Mouse (Mus musculus) lung, adult 18-20 months (tissue): Measurements from ENCODE around the gene Vav1.
"Not testable (repeated sequence)": the region's sequence is repeated elsewhere in the genome, so short reads cannot be mapped to it uniquely, and the experiment has no call there.

Experiments used
- DNase-seq, 2 experiments: peaks; one replicate each; pipeline ENCODE4 v3.0.0; 2022; ENCODE audit warnings: mixed read lengths in 2 of 2

The Vav1 gene

GRCm38 (mm10) chr17:57283906-57284305, 5.0 kb downstream of the Vav1 start:
- no peak for DNase-seq

- DNase-seq, result no peak
Observed at GRCm38 (mm10) chr17:57285077-57285476, 6.2 kb downstream of the Vav1 start.

- no peak for DNase-seq
Observed at GRCm38 (mm10) chr17:57286718-57287355, 7.9 kb downstream of the Vav1 start.

DNA sequence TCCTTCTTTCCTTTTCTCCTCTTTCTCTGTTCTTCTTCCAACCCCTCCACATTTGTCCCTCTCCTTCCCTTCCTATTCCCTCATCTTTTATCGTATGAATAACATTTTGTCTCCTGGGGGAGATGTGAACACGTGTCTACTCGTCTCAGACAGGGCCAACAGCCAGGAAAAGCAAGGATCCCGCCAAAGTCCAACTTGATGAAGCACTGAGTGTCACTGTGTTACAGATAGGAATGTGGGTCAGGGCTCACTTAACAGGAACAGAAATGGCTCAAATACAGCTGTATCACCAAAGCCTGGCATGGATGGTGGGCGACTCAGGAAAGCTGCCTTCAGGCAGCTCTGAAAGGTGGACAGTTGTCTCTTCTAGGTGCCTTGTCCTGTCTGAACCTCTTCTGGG, 10.4 kb downstream of the Vav1 start:
- no peak for DNase-seq

DNA sequence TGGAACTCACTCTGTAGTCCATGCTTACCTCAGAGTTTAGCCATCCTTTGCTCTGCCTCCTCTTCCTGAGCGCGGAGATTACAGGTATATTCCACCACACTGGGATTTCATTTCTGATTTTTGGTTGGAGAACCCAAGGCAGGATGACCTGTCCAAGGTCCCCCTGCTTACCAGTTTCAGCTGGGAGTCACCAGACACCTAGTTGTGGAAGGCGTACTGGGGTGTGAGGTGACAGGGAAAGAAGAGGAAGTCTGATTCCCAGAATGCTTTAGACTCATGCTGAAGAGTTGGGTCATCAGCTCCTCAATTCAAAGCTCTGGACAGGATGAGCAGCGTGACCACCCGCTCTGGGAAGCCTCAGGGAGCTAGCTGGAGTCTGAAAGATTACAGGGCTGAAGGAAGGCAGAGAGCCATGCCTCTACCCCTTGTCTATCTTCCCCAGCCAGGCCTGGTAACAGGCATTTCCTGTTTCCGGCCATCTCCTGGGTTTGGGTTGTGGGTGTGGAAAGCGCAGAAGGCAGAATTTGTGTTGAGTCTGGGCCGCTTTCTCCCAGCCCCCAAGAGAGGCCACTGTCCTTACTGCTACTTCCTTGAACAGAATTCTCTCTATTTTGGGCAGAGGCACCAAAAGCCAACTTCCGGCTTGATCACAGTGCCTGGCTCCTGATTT, 11.2 kb downstream of the Vav1 start:
- DNase-seq, result peak; percentile 22 to 31

DNA sequence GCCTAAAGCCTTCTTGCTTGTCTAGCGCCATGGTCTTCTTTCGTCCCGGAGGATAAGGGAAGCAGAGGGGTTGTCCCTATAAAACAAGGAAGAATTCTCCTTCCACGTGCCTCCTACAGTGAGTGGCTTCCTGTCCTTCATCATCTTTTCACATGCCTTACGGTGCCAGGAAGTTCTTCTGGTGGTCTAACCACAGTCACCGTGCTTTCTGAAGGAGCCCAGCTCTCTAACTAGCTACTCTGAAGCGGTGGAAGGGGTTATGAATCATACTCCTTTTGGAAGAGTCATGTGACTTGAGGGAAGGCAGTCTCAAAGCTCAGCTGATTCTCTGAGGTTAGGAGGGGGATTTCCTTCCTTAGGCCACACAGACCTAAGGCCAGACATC, 11.8 kb downstream of the Vav1 start:
- DNase-seq, result no peak

GRCm38 (mm10) chr17:57292302-57292701, 13.4 kb downstream of the Vav1 start:
- DNase-seq, result no peak

DNA sequence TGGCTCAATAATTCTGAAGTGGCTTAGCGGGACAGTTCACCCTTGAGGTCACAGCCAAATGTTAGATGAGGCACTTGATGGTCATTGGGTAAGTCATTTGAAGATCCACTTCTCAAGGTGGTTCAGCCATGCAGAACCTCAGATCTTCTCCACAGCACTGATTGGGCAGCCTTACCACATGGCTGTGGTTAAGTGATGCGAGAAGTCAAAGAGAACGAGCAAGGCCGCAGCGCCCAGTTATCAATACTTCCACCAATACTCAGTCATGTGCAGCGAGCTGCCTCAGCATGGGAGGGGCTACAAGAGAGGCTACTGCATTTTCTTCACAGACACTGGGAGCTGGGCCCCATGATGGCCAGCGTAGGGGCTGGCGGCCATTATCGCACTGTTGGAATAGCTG, 14.1 kb downstream of the Vav1 start:
- DNase-seq, result no peak

DNA sequence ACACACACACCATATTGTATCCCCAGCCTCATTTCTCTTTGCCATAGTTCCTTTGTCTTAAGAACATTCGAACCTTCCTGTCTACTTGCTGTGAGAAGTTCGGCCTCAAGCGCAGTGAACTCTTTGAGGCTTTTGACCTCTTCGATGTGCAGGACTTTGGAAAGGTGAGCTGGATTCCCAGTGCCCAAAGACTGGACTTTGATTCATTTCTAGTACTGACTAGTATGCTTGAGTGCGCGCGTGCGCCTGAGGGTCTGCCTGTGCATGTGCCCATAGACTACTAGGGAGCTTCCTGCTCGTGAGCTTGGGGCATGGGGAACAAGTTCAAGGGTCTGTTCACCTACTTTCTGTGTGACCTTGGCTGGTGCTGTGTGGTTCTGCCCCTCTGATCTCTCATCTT, 17.0 kb downstream of the Vav1 start:
- no peak for DNase-seq

GRCm38 (mm10) chr17:57297040-57297439, 18.1 kb downstream of the Vav1 start:
- DNase-seq, result no peak

GRCm38 (mm10) chr17:57305593-57305992, 26.7 kb downstream of the Vav1 start:
- no peak for DNase-seq

- DNase-seq, result no peak
Observed at GRCm38 (mm10) chr17:57307074-57307473, 28.2 kb downstream of the Vav1 start.

- peak; percentile 8 to 16 for DNase-seq
Observed at GRCm38 (mm10) chr17:57311801-57312200, 32.9 kb downstream of the Vav1 start.

GRCm38 (mm10) chr17:57327615-57328014, 48.7 kb downstream of the Vav1 start:
- DNase-seq, result no peak

DNA sequence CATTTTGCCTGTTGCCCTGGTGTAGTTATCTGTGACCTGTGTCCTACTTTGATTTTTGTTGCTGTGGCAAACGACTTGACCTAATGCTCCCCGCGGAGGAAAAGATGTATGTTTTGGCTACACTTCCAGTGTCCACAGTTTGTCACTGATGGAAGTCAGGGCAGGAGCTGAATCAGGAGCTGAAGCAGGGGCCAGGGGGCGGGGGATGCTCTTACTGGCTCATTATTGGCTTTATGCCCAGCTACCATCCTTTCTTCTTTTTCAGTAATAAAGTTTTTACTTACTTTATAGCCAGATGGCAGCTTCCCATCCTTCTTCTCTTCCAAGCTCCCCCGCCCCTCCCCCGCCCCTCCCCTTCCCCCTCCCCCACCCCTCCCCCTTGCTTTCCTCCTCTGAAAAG, 50.0 kb downstream of the Vav1 start:
- DNase-seq, result no peak

DNA sequence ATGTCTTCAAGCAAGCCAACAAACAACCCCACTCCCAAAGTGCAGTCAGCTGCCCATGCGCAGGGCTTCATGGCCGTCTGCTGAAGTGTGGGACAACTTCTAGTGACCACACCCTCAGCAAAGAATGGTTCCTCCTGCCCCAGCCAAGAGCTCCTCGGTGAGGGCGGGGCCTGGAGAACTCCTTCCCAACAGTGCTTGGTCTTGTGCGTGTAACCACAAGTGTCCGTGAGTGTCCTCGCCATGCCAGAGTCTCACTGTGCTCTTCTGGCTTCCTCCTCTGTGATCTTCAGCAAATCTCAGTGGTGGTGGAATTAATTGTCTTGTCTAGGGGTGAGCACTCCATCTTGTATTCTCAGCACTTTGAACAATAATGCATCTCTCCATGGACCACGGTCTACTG, 52.1 kb downstream of the Vav1 start:
- peak; percentile 23 to 24 for DNase-seq

DNA sequence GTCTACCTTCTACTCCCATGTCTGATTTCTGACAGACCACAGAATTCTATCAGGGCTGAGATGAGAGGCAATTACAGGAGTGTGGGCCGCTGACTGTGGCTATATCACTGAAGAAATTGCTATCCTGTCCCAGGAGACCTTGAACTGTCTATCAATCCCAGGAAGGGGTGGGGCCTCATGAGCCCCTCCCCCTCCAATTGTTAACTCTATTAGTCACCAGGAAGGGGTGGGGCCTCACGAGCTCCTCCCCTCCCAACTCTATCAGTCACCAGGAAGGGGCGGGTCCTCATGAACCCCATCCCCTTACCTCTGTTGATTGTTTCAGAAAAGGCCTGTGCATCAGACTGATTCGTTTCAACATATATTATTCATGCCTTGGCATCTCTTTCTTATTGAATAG, 53.3 kb downstream of the Vav1 start:
- DNase-seq, result no peak

GRCm38 (mm10) chr17:57334001-57334760, 55.3 kb downstream of the Vav1 start:
- no peak for DNase-seq

DNA sequence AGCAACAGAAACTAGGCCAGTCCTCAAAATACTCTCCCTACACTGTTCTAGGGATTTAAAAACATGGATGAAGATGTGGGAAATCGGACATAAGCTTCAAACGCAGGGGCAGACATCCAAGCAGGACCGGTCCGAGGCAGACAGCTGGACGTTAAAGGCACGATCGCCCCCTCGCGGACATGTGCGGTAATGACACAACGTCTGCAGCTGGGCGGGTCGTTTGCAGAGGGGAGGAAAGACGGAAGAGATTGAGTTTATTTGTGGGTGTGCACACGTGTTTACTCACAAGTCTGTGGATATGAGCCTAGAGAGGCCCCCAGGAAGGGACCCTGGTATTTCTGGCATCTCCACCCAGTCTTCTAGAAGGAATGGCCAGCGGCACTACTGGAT, 55.9 kb downstream of the Vav1 start:
- DNase-seq, result peak; percentile 78 to 84

- not testable (repeated sequence) for DNase-seq
Observed at GRCm38 (mm10) chr17:57335194-57335593, 56.3 kb downstream of the Vav1 start.

DNA sequence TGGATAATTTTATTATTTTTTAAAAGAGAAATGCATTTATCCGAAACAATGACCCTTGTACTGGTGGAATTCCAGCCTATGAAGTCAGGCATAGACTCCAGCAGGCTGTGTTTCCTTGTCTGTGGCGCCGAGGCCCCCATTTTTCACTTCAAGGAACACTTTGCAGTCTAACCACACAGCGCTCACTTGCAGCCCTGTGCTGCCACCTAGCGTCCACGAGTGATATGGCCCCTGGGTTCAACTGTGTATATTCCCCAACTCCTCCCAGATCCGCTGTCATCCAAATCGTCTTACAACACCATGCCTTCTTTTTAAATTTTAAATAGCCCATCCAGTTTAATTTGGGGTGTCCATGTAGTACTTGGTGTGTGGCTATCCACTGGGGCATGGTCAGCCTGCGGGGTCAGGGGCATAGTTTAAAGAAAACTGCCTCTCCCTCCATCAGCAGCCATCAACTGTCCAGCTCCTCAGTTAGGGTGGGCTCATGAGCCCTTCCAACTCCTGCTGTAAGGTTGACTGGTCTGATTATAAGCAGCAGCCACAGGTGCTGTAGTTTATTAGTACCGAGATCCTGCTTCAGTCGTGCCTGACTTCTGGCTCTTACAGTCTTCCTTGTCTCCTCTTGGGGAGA, 56.9 kb downstream of the Vav1 start:
- DNase-seq, result peak; percentile 82 to 84

DNA sequence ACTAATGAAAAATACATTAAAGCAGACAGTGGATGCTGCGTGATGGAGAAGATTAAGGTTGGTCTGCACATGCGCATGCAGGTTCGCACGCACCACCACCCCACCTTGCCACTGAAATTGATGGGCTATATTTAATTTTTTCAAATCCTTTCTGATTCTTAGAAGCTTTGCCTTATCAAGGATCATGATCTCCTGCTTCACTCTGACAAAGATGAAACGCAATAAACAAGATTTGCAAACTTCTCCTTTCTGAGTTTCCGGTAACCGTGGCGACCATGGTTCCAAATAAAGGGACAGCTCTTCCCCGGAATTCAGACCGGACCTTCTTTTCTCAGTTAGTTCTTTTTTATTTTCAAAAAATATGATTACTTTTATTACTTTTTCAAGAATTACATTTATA, 59.1 kb downstream of the Vav1 start:
- peak in 1 of 2 experiments; percentile 22 for DNase-seq

DNA sequence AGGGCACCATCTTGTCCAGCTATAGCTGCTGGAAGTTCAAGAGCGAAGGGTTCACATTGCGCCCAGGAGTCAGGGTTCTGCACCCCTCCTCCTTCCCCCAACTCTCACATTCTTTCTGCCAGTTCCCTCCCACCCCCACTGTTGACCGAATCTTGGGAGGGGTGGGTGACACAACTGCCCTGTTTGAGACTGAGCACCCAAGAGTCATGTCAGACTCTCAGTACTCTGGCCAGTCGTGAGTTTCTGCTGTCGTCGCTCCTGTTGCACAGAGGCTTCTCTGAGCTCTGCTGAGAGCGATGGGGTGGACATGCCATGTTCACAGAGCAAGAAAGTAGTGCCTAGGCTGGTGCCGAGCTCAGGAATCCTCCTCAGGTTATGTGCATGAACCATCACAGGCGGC, 60.4 kb downstream of the Vav1 start:
- DNase-seq, result no peak

GRCm38 (mm10) chr17:57341568-57341967, 62.7 kb downstream of the Vav1 start:
- no peak for DNase-seq
